Mouse (Mus musculus) embryonic fibroblast, embryonic 13.5 days (primary cell): ENCODE data around the gene Atg4b.

Experiments used
- CTCF ChIP-seq: IDR thresholded peaks from 2 replicates; pipeline ENCODE4 v1.5.1; 2011; ENCODE audit warnings: mild to moderate bottlenecking, control low read depth, low read length, moderate library complexity, borderline replicate concordance; ENCODE audit not compliant: insufficient read depth
- POLR2A ChIP-seq: IDR thresholded peaks from 2 replicates; pipeline ENCODE4 v1.6.1; 2011; ENCODE audit warnings: low read depth, mild to moderate bottlenecking, control low read depth, low read length, moderate library complexity

GRCm38 (mm10) chr1:93826540-93826835 is 75.2 kb downstream of the Atg4b start:
- TF ChIP-seq CTCF = no peak
- no peak; the same call in 1 of the 2 replicates for TF ChIP-seq POLR2A
